Mouse (Mus musculus): ENCODE measurements at regions not wholly inside any gene's neighbourhood (a gene's known extent, or its start where the extent isn't known, plus 50 kb on each side); places are given as distances from the start of the nearest gene placed in this dataset.
"Not testable (repeated sequence)": the region's sequence is repeated elsewhere in the genome, so short reads cannot be mapped to it uniquely, and the experiment has no call there.

DNA sequence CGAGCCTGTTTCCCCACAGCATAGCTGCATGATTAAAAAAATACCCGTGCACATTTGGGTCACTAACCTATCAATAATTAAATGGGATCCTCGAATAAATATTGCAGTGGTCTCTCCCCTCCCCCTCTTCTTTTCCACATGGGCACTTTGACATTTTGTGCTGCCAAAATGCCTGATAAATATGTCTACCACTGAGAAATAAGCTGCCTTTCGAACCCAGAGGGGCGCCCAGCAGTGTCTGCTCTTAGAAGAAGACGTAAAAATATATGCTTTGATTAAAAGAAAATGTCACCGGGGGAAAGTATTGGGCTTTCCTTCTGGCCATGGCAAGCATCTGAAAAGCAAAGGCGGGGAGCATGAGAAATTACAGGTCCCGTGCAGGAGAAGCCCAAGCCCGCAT lies 152.6 kb upstream of the Frmd4a start:
- DNase-seq (ENCODE audit: low spot score) (no peak), ATAC-seq (replicated peaks; ENCODE audit: low FRiP score, low read depth) (no peak)
- Histone ChIP-seq H3K9me3 (replicated peaks; ENCODE audit: low read length) (no peaks in the 10 kb centered on the region), H3K27me3 (ENCODE audit: insufficient read depth, low read length) (no peaks in the 10 kb centered on the region), H3K36me3 (ENCODE audit: insufficient read depth, low read length) (no peaks in the 10 kb centered on the region), H3K4me3 (replicated peaks; ENCODE audit: low read depth, low read length) (no peak overlapping the region), H3K4me1 (replicated peaks; ENCODE audit: insufficient read depth, low read length) (no peaks in the 10 kb centered on the region), H3K27ac (no peak overlapping the region), H3K9ac (ENCODE audit: low read depth, low read length) (no peak overlapping the region), H3K4me2 (ENCODE audit: low read length) (no peak overlapping the region)
- WGBS, result 80% methylated on average over 10 of the region's 10 CpGs
- no peak for TF ChIP-seq CTCF (IDR thresholded peaks at IDR 0.05; ENCODE audit: low read depth)

DNA sequence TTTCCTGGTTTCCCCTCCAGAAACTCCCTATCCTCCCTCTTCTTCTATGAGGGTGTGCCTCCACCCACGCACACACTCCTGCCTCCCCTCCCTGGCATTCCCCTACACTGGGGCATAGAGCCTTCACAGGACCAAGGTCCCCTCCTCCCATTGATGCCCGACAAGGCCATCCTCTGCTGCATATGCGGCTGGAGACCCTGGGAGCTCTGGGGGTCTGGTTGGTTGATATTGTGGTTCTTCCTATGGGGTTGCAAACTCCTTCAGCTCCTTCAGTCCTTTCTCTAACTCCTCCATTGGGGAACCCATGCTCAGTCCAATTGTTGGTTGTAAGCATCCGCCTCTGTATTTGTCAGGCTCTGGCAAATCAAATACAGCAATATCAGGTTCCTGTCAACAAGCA lies 150.8 kb upstream of the Frmd4a start:
- not testable (repeated sequence) for H3K36me3 ChIP-seq (ENCODE audit: insufficient read depth, low read length); H3K9ac ChIP-seq (ENCODE audit: low read depth, low read length); H3K4me2 ChIP-seq (ENCODE audit: low read length); H3K9me3 ChIP-seq (replicated peaks; ENCODE audit: low read length); H3K27me3 ChIP-seq (ENCODE audit: insufficient read depth, low read length); H3K4me1 ChIP-seq (replicated peaks; ENCODE audit: insufficient read depth, low read length); ATAC-seq (replicated peaks; ENCODE audit: low FRiP score, low read depth); DNase-seq (ENCODE audit: low spot score); H3K4me3 ChIP-seq (replicated peaks; ENCODE audit: low read depth, low read length); H3K27ac ChIP-seq
- 80% methylated on average over 4 of the region's 4 CpGs for WGBS

DNA sequence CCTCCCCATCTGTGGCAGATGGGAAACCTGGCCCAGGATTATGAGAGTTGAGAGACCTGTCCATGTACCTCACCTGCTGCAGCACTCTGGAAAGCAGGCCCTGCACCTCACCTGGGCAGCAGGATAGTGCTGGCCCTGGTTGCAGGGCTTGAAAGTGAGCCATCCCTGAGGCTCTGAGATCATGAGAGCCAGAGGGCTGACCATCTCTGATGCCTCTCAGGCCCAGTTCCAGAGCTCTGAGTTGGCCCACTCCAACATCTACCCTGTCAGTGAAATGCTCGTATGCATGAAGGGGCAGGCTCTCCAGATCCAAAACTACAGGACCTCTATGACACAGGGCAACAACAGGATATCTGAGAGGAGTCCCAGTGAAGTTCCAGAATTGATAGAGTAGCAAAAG lies 147.8 kb upstream of the Frmd4a start:
- ATAC-seq (replicated peaks; ENCODE audit: low FRiP score, low read depth), result no peak
- 57% methylated on average over 1 of the region's 1 CpGs for WGBS
- no peak overlapping the region for H3K9ac ChIP-seq (ENCODE audit: low read depth, low read length)
- H3K9me3 ChIP-seq (replicated peaks; ENCODE audit: low read length), result no peaks in the 10 kb centered on the region
- DNase-seq (ENCODE audit: low spot score), result no peak
- H3K4me1 ChIP-seq (replicated peaks; ENCODE audit: insufficient read depth, low read length), result no peaks in the 10 kb centered on the region
- H3K4me3 ChIP-seq (replicated peaks; ENCODE audit: low read depth, low read length), result no peak overlapping the region
- TF ChIP-seq CTCF (IDR thresholded peaks at IDR 0.05; ENCODE audit: low read depth), result no peak
- no peak overlapping the region for H3K4me2 ChIP-seq (ENCODE audit: low read length)
- H3K27me3 ChIP-seq (ENCODE audit: insufficient read depth, low read length), result no peaks in the 10 kb centered on the region
- H3K36me3 ChIP-seq (ENCODE audit: insufficient read depth, low read length), result no peaks in the 10 kb centered on the region
- H3K27ac ChIP-seq, result no peak overlapping the region

DNA sequence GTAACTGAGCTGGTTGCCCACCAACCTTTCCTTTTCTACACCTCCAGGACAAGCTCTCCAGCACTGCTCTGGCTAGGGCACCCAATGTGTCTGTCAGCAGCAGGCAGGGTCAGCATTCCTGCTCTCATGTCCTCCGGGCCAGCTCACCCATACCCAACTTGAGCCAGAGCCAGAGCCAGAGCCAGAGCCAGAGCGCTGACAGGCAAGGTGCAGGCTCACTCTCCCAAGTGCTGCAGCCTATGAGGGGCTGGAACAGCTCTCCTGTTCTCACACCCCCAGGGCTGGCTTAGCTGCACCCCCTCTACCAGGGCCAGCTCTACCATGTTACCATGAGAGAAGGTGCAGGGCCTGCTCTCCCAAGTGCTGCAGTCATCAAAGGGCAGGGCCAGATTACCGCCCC lies 145.8 kb upstream of the Frmd4a start:
- H3K4me1 ChIP-seq (replicated peaks; ENCODE audit: insufficient read depth, low read length), result no peaks in the 10 kb centered on the region
- WGBS, result 78% methylated on average over 3 of the region's 3 CpGs
- H3K27me3 ChIP-seq (ENCODE audit: insufficient read depth, low read length), result no peaks in the 10 kb centered on the region
- no peaks in the 10 kb centered on the region for H3K36me3 ChIP-seq (ENCODE audit: insufficient read depth, low read length)
- H3K9me3 ChIP-seq (replicated peaks; ENCODE audit: low read length), result no peaks in the 10 kb centered on the region
- no peak overlapping the region for H3K4me3 ChIP-seq (replicated peaks; ENCODE audit: low read depth, low read length)
- H3K4me2 ChIP-seq (ENCODE audit: low read length), result no peak overlapping the region
- DNase-seq (ENCODE audit: low spot score) (no peak), ATAC-seq (replicated peaks; ENCODE audit: low FRiP score, low read depth) (no peak)
- TF ChIP-seq CTCF (IDR thresholded peaks at IDR 0.05; ENCODE audit: low read depth), result no peak
- H3K27ac ChIP-seq, result no peak overlapping the region
- H3K9ac ChIP-seq (ENCODE audit: low read depth, low read length), result no peak overlapping the region

DNA sequence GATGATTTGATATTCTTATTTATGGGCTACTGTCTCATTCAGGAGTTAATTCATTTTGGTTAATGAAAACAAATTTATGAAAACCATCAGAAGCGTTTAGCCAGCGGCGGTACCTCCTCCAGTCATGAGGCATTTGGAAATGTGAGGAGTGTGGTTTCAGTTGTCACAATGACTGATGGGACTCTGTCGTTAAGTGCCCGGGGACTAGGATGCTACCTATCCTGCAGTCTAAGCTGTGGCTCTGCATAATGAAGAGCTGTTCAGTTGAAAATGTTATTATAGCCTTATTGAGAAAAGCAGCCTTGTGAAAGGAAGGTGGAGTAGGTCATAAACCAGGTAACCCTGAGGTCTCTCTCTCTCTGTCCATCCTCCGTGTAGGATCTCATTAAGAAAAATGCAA lies 130.5 kb upstream of the Frmd4a start:
- H3K27ac ChIP-seq, result no peak overlapping the region
- ATAC-seq (replicated peaks; ENCODE audit: low FRiP score, low read depth), result no peak
- 20% methylated on average over 6 of the region's 6 CpGs for WGBS
- DNase-seq (ENCODE audit: low spot score), result no peak
- no peaks in the 10 kb centered on the region for H3K9me3 ChIP-seq (replicated peaks; ENCODE audit: low read length)
- H3K4me2 ChIP-seq (ENCODE audit: low read length), result no peak overlapping the region
- H3K9ac ChIP-seq (ENCODE audit: low read depth, low read length), result no peak overlapping the region
- H3K36me3 ChIP-seq (ENCODE audit: insufficient read depth, low read length), result no peaks in the 10 kb centered on the region
- no peak overlapping the region for H3K4me3 ChIP-seq (replicated peaks; ENCODE audit: low read depth, low read length)
- TF ChIP-seq CTCF (IDR thresholded peaks at IDR 0.05; ENCODE audit: low read depth), result no peak
- H3K4me1 ChIP-seq (replicated peaks; ENCODE audit: insufficient read depth, low read length), result no peaks in the 10 kb centered on the region
- no peaks in the 10 kb centered on the region for H3K27me3 ChIP-seq (ENCODE audit: insufficient read depth, low read length)

DNA sequence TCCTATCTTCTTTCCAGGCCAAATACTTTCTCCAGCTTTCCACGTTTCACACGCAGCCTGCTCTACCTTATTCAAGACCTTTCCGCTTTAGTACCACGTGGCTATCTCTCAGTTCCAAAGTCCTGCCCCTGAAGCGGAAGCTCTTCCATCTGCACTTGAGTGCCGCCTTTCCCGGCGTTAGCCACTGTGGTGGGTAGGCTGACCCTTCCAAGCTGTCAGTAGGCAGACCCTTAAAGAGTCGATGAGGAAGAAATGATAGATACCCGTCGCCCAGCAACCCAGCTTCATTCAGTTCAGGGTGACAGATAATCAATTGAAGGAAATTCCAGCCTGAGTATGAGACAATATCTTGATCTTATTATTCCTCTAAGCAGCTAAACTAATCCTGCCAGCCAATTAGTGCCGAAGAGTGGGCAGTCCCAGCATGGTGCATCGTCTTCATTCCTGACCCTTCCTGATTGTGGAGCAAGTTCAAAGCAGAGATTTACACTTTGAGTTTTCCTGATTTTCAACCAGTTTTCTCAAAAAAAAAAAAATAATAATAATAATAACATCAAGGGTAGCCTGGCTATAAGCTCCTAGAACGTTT lies 129.6 kb upstream of the Frmd4a start:
- Histone ChIP-seq H3K27ac (no peak overlapping the region), H3K9me3 (replicated peaks; ENCODE audit: low read length) (no peaks in the 10 kb centered on the region), H3K27me3 (ENCODE audit: insufficient read depth, low read length) (no peaks in the 10 kb centered on the region), H3K36me3 (ENCODE audit: insufficient read depth, low read length) (no peaks in the 10 kb centered on the region), H3K4me3 (replicated peaks; ENCODE audit: low read depth, low read length) (no peak overlapping the region), H3K4me2 (ENCODE audit: low read length) (no peak overlapping the region), H3K9ac (ENCODE audit: low read depth, low read length) (no peak overlapping the region), H3K4me1 (replicated peaks; ENCODE audit: insufficient read depth, low read length) (no peaks in the 10 kb centered on the region)
- 55% methylated on average over 14 of the region's 14 CpGs for WGBS
- no peak for TF ChIP-seq CTCF (IDR thresholded peaks at IDR 0.05; ENCODE audit: low read depth)
- ATAC-seq (replicated peaks; ENCODE audit: low FRiP score, low read depth), result no peak
- no peak for DNase-seq (ENCODE audit: low spot score)

DNA sequence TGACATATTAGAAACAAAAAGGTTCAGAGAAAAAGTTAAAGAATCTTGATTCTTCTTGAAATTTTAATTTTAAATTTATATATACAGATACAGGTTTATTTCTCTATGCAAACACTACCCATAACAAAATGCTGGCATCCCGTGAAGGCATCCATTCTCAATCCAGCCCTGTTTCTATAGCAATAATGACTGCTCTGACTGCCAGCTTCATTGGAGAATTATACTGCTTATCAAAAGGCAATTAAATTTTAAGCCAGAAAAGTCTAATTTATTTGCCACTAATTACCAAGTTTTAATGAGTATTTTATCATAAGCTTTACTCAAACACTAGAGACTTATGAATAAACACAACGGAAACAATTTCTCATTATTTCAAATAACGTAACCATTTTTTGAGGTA lies 128.1 kb upstream of the Frmd4a start:
- 93% methylated on average over 3 of the region's 3 CpGs for WGBS
- H3K4me3 ChIP-seq (replicated peaks; ENCODE audit: low read depth, low read length), result no peak overlapping the region
- no peaks in the 10 kb centered on the region for H3K36me3 ChIP-seq (ENCODE audit: insufficient read depth, low read length)
- no peak overlapping the region for H3K27ac ChIP-seq
- no peak for DNase-seq (ENCODE audit: low spot score)
- no peaks in the 10 kb centered on the region for H3K4me1 ChIP-seq (replicated peaks; ENCODE audit: insufficient read depth, low read length)
- H3K4me2 ChIP-seq (ENCODE audit: low read length), result no peak overlapping the region
- no peaks in the 10 kb centered on the region for H3K9me3 ChIP-seq (replicated peaks; ENCODE audit: low read length)
- H3K27me3 ChIP-seq (ENCODE audit: insufficient read depth, low read length), result no peaks in the 10 kb centered on the region
- H3K9ac ChIP-seq (ENCODE audit: low read depth, low read length), result no peak overlapping the region
- no peak for TF ChIP-seq CTCF (IDR thresholded peaks at IDR 0.05; ENCODE audit: low read depth)
- ATAC-seq (replicated peaks; ENCODE audit: low FRiP score, low read depth), result no peak
